Mouse (Mus musculus): ENCODE measurements around the gene Nt5c2. TPM values are rescaled to one million over a fixed set of nuclear protein-coding genes. Genes with fewer than 3 reads are reported as not detected.

Gene Nt5c2
- polyA plus RNA-seq, 1 experiment from 2014 or later: 70.4 TPM

Other genes with a start within 250 kb of the Nt5c2 start
- 0.56 and 0.68 TPM in 2 replicates for gene Ina, start 455 bp downstream of the Nt5c2 start, polyA plus RNA-seq (2015; fragmentation: Nextera tagmentation; extraction: Ambion mirVana)
- gene Pcgf6, start 35.8 kb upstream of the Nt5c2 start, polyA plus RNA-seq (2015; fragmentation: Nextera tagmentation; extraction: Ambion mirVana): 11.0 and 14.0 TPM in 2 replicates
- 3.3 and 4.6 TPM in 2 replicates for gene Taf5, start 52.6 kb upstream of the Nt5c2 start, polyA plus RNA-seq (2015; fragmentation: Nextera tagmentation; extraction: Ambion mirVana)
- 996 and 1,159 TPM in 2 replicates for gene Usmg5, start 75.5 kb upstream of the Nt5c2 start, polyA plus RNA-seq (2015; fragmentation: Nextera tagmentation; extraction: Ambion mirVana)
- gene Pdcd11, start 75.6 kb upstream of the Nt5c2 start, polyA plus RNA-seq (2015; fragmentation: Nextera tagmentation; extraction: Ambion mirVana): 7.7 and 8.8 TPM in 2 replicates
- 13.0 and 13.6 TPM in 2 replicates for gene Calhm2, start 123.1 kb upstream of the Nt5c2 start, polyA plus RNA-seq (2015; fragmentation: Nextera tagmentation; extraction: Ambion mirVana)
- gene Calhm1, start 129.1 kb upstream of the Nt5c2 start, polyA plus RNA-seq (2015; fragmentation: Nextera tagmentation; extraction: Ambion mirVana): not detected in 2 replicates
- gene Calhm3, start 142.6 kb upstream of the Nt5c2 start, polyA plus RNA-seq (2015; fragmentation: Nextera tagmentation; extraction: Ambion mirVana): not detected in 2 replicates
- gene Neurl1a, start 163.7 kb upstream of the Nt5c2 start, polyA plus RNA-seq (2015; fragmentation: Nextera tagmentation; extraction: Ambion mirVana): 6.2 and 8.2 TPM in 2 replicates

Data from limb, embryonic 15.5 days (tissue).